Mouse (Mus musculus): Measurements from ENCODE around the gene Unk.

DNA sequence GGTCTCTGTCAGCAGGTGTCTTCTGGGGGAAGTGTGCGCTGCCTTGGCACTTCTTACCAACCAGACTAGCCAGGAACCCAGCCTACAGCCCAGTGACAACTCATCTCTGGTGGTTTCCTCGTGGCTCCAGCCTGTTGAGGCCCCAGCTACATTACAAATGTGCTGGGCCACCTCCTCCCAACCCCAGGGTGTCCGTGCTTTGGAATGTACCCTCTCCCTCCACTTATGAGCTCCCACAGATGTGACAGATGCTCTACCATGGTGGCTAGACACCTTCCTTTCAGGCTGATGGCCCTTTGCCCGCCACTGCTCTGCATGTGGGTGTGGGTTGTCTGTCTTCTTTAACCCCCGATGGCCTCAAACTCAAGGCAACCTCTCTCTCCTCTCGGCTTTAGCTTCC, 28.4 kb upstream of the Unk start:
- TF ChIP-seq POLR2A (IDR thresholded peaks at IDR 0.05; ENCODE audit: borderline replicate concordance, low read depth, low read length) (no peak), CTCF (IDR thresholded peaks at IDR 0.05; ENCODE audit: low read depth, low read length) (no peak)
